Mouse (Mus musculus) hindbrain, postnatal 0 days (tissue): Measurements from ENCODE around the gene Pde2a. TPM values are rescaled to one million over a fixed set of nuclear protein-coding genes. Genes with fewer than 3 reads are reported as not detected.
"Not testable (repeated sequence)": the region's sequence is repeated elsewhere in the genome, so short reads cannot be mapped to it uniquely, and the experiment has no call there.

Experiments
- ATAC-seq: fragments of 200-750 bp; cut with Nextera tagmentation; 2 replicates; pipeline ENCODE4 v1.8.0; 2017; ENCODE audit warnings: mild to moderate bottlenecking, moderate TSS enrichment, moderate library complexity
- DNase-seq: peaks from one replicate; pipeline ENCODE4 v3.0.0-alpha.2; 2015; ENCODE audit warnings: low spot score
- H3K27ac ChIP-seq: fragments of 300-500 bp; sonication (generic); 2 replicates; pipeline ENCODE4 v1.5.1; 2014; ENCODE audit warnings: mild to moderate bottlenecking
- H3K27me3 ChIP-seq: fragments of 300-500 bp; sonication (generic); 2 replicates; pipeline ENCODE4 v1.6.1; 2014; ENCODE audit warnings: low read length, mixed read lengths; ENCODE audit not compliant: insufficient read depth
- H3K36me3 ChIP-seq: fragments of 300-500 bp; sonication (generic); 2 replicates; pipeline ENCODE4 v1.6.1; 2014; ENCODE audit warnings: low read length, mixed read lengths; ENCODE audit not compliant: insufficient read depth
- H3K4me1 ChIP-seq: fragments of 300-500 bp; sonication (generic); 2 replicates; pipeline ENCODE4 v1.6.1; 2014; ENCODE audit warnings: antibody characterized with exemption, low read length, mixed read lengths; ENCODE audit not compliant: insufficient read depth
- H3K4me2 ChIP-seq: fragments of 300-500 bp; sonication (generic); 2 replicates; pipeline ENCODE4 v1.6.1; 2014; ENCODE audit warnings: low read depth, mild to moderate bottlenecking, low read length, moderate library complexity, mixed read lengths
- H3K4me3 ChIP-seq: fragments of 300-500 bp; sonication (generic); 2 replicates; pipeline ENCODE4 v1.5.1; 2014; ENCODE audit warnings: low read length
- H3K9ac ChIP-seq: fragments of 300-500 bp; sonication (generic); replicated peaks from 2 replicates; pipeline ENCODE4 v1.6.1; 2014; ENCODE audit warnings: mild to moderate bottlenecking, low read length, moderate library complexity, mixed read lengths
- H3K9me3 ChIP-seq: fragments of 300-500 bp; sonication (generic); 2 replicates; pipeline ENCODE4 v1.6.1; 2016; ENCODE audit warnings: low read length, mixed read lengths
- CTCF ChIP-seq: IDR thresholded peaks from 2 replicates; pipeline ENCODE4 v1.5.1; 2016; ENCODE audit warnings: antibody characterized with exemption, control low read depth, low read depth
- WGBS: fragments of 180-500 bp; shearing (Covaris S2); extraction: QIAGEN DNeasy Blood & Tissue Kit; methylation state at CpG from one replicate; pipeline ENCODE4 v1.1.7; 2014; 5-methylcytosine and 5-hydroxymethylcytosine counted together
- polyA plus RNA-seq: library from polyadenylated mRNA; unstranded; fragments of >200 nt; fragmentation: Nextera tagmentation; extraction: Ambion mirVana; gene quantifications from 2 replicates; pipeline ENCODE4 v1.2.1, GENCODE M21; 2015
- total RNA-seq: library from RNA; depleted of rRNA; stranded (reverse); fragments of >200 nt; gene quantifications from 2 replicates; pipeline ENCODE4 v1.2.3, GENCODE M21; 2014

The Pde2a gene
- total and polyA plus RNA-seq, 2 experiments from 2014 or later, result 27.1 to 55.8 TPM

- peak; percentile 86 for TF ChIP-seq CTCF
- 4% methylated on average over 11 of the region's 11 CpGs for WGBS
- ATAC-seq, result peak; percentile 76
These were observed 119.6 kb downstream of the Pde2a start for GRCm38 (mm10) chr7:101541132-101541531.

DNA sequence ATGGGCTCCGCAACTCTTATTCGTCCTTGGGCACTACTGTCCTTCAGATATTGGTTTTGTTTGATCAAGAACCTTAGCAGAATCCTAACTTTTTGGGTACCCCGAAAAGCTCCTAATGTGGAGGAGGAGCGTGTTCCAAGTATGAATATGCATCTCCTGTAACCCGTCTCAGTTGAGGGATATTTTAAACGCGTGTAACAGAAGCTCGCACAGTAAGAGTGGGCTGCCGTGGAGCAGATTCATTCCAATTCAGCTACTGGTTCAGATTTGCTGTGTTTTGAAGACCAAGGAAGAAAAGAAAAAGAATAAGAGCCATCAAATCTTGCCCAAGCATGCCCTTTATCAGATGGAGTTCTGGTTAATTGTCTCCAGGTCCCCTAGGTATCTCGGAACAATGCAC is 120.2 kb downstream of the Pde2a start:
- ATAC-seq, result no peak
- Histone ChIP-seq H3K9me3 (no peaks in the 10 kb centered on the region), H3K4me3 (no peak overlapping the region), H3K27ac (no peak overlapping the region), H3K4me1 (no peaks in the 10 kb centered on the region), H3K27me3 (no peaks in the 10 kb centered on the region), H3K9ac (no peak overlapping the region), H3K36me3 (no peaks in the 10 kb centered on the region), H3K4me2 (no peak overlapping the region)
- TF ChIP-seq CTCF, result no peak
- 76% methylated on average over 10 of the region's 10 CpGs for WGBS
- no peak for DNase-seq

More at GRCm38 (mm10) chr7:101541132-101541531, 119.6 kb downstream of the Pde2a start:
- Histone ChIP-seq H3K4me3 (no peak overlapping the region), H3K9me3 (no peaks in the 10 kb centered on the region), H3K4me2 (no peak overlapping the region), H3K4me1 (no peaks in the 10 kb centered on the region), H3K36me3 (no peaks in the 10 kb centered on the region), H3K9ac (no peak overlapping the region), H3K27me3 (no peaks in the 10 kb centered on the region), H3K27ac (no peak overlapping the region)
- DNase-seq, result peak; percentile 92

- Histone ChIP-seq H3K27ac (no peak overlapping the region), H3K4me1 (no peaks in the 10 kb centered on the region), H3K9ac (no peak overlapping the region), H3K9me3 (no peaks in the 10 kb centered on the region), H3K27me3 (no peaks in the 10 kb centered on the region), H3K4me2 (no peak overlapping the region), H3K36me3 (no peaks in the 10 kb centered on the region), H3K4me3 (no peak overlapping the region)
- DNase-seq (no peak), ATAC-seq (no peak)
- 81% methylated on average over 3 of the region's 3 CpGs for WGBS
- no peak for TF ChIP-seq CTCF
These were observed 126.2 kb downstream of the Pde2a start for GRCm38 (mm10) chr7:101547651-101548050.

GRCm38 (mm10) chr7:101549266-101549665 is 127.8 kb downstream of the Pde2a start:
- Histone ChIP-seq H3K27ac (no peak overlapping the region), H3K27me3 (no peaks in the 10 kb centered on the region), H3K9ac (no peak overlapping the region), H3K4me1 (no peaks in the 10 kb centered on the region), H3K9me3 (no peaks in the 10 kb centered on the region), H3K4me3 (no peak overlapping the region), H3K4me2 (no peak overlapping the region), H3K36me3 (no peaks in the 10 kb centered on the region)
- DNase-seq (no peak), ATAC-seq (no peak)
- 84% methylated on average over 3 of the region's 3 CpGs for WGBS
- no peak for TF ChIP-seq CTCF

- WGBS, result 74% methylated on average over 7 of the region's 7 CpGs
These were observed 129.4 kb downstream of the Pde2a start for GRCm38 (mm10) chr7:101550686-101551485.

GRCm38 (mm10) chr7:101551530-101551929 is 130.0 kb downstream of the Pde2a start:
- 96% methylated on average over 1 of the region's 1 CpGs for WGBS
- H3K4me2 ChIP-seq, result no peak overlapping the region
- no peak overlapping the region for H3K9ac ChIP-seq
- DNase-seq, result no peak
- H3K9me3 ChIP-seq, result no peaks in the 10 kb centered on the region
- no peaks in the 10 kb centered on the region for H3K4me1 ChIP-seq
- TF ChIP-seq CTCF, result no peak
- no peak for ATAC-seq
- no peak overlapping the region for H3K27ac ChIP-seq
- no peaks in the 10 kb centered on the region for H3K36me3 ChIP-seq
- no peaks in the 10 kb centered on the region for H3K27me3 ChIP-seq
- H3K4me3 ChIP-seq, result no peak overlapping the region

More at GRCm38 (mm10) chr7:101550686-101551485, 129.4 kb downstream of the Pde2a start:
- Histone ChIP-seq H3K9ac (no peak overlapping the region), H3K4me3 (no peak overlapping the region), H3K27me3 (no peaks in the 10 kb centered on the region), H3K27ac (no peak overlapping the region), H3K36me3 (no peaks in the 10 kb centered on the region), H3K4me1 (no peaks in the 10 kb centered on the region), H3K9me3 (no peaks in the 10 kb centered on the region), H3K4me2 (no peak overlapping the region)
- TF ChIP-seq CTCF, result no peak
- no peak for ATAC-seq
- no peak for DNase-seq

GRCm38 (mm10) chr7:101555473-101555872 is 134.0 kb downstream of the Pde2a start:
- DNase-seq, H3K4me2 ChIP-seq, H3K27me3 ChIP-seq, H3K9me3 ChIP-seq, H3K36me3 ChIP-seq, ATAC-seq, H3K9ac ChIP-seq, H3K4me1 ChIP-seq, H3K4me3 ChIP-seq, H3K27ac ChIP-seq: not testable (repeated sequence)
- WGBS, result 89% methylated on average over 3 of the region's 3 CpGs
